Mouse (Mus musculus) MN1 (cell line): ENCODE results near the gene Fam104a.

Source experiments
- DNase-seq: peaks from one replicate; pipeline ENCODE4 v3.0.0-alpha.2; 2016; ENCODE audit warnings: low spot score

Fam104a gene

DNA sequence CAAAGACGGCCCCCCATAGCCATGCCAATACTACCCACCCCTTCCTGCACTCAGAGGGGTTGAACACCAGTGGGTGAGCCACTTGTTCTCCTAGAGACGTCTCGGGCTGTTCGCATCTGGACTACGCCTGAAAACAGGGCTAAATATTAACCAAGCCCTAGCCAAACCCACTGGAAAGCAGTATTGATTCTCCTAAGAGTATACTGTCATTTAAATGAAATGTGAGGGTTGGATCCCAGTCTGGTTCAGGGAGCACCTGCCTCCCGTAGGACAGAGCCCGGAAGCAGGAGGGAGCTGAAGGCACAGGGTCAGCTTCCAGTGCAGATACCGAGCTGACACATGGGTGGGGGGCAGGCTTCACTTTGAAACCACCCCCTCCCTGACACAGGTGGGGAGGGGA, 52.1 kb downstream of the Fam104a start:
- no peak for DNase-seq

GRCm38 (mm10) chr11:113631302-113631701, 52.7 kb downstream of the Fam104a start:
- no peak for DNase-seq

DNA sequence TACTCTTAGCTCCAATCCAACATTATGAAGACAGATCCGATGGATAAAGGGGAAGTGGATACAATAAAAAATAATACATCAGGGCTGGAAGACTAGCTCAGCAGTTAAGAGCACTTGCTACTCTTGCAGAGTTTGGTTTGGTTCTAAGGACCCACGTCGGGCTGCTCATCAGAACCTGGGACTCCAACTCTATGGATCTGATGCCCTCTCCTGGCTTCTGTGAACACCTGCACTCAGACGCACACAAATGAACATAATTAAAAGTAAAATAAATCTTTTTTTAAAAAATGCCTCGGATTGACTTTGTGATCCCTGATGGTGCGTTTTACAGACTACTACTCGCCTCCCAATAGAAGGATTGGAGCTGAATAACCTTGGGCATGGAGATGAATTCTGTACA, 53.3 kb downstream of the Fam104a start:
- DNase-seq = no peak

GRCm38 (mm10) chr11:113627785-113628184, 56.2 kb downstream of the Fam104a start:
- no peak for DNase-seq

DNA sequence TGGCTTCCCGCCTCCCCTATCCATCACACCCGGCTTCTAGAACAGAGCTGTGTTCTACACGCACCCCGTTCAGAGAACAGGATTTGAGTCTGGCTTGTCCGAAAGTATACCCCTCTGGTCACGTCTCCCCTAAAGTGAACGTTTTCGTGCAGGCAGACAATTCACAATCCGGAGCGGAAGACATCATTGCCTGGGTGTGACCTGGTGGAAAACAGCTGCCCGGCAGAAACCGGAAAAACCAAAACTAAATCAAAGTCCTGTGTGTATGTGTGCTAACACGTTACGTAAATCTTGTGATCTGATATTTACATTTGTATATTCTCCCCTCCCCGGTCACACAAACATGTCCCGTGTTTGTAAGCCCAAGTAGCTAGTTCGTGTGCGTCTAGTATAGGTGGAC, 58.5 kb downstream of the Fam104a start:
- no peak for DNase-seq

DNA sequence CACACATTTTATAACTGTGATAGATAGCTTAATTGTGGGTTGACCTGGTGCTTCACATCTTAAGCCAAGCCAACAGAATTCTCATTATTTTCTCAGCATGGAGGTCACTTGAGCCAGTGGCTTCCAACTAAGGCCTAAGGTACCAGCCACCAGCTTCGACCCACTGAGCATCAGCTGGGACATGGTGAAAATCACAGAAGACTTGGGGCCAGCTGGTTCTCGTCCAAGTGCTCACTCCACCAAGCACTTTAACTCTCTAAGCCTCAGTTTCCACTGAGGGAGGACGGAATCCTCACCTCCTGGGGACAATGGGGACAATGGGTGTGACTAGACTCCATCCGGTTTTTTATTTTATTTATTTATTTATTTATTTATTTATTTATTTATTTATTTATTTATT, 61.9 kb downstream of the Fam104a start:
- DNase-seq = no peak

DNA sequence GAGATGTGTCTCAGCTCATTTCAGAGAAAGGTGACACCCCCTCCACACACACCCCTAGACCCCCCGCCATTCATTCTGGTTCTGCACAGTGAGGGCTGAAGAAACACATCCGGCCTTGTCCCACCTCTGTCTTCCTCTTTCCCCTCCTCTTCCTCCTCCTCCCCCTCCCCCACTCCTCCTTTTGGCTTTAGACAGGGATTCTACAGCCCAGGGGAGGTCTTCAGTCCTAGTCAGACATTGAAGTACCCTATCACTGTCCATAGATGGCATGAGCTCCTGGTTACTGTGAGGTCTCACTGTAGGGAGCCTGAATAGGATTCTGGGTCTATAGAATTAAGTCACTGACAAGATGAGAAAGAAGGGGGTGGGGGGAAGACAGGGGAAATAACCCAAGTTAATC, 63.0 kb downstream of the Fam104a start:
- no peak for DNase-seq

GRCm38 (mm10) chr11:113619420-113620080, 64.4 kb downstream of the Fam104a start:
- no peak for DNase-seq

DNA sequence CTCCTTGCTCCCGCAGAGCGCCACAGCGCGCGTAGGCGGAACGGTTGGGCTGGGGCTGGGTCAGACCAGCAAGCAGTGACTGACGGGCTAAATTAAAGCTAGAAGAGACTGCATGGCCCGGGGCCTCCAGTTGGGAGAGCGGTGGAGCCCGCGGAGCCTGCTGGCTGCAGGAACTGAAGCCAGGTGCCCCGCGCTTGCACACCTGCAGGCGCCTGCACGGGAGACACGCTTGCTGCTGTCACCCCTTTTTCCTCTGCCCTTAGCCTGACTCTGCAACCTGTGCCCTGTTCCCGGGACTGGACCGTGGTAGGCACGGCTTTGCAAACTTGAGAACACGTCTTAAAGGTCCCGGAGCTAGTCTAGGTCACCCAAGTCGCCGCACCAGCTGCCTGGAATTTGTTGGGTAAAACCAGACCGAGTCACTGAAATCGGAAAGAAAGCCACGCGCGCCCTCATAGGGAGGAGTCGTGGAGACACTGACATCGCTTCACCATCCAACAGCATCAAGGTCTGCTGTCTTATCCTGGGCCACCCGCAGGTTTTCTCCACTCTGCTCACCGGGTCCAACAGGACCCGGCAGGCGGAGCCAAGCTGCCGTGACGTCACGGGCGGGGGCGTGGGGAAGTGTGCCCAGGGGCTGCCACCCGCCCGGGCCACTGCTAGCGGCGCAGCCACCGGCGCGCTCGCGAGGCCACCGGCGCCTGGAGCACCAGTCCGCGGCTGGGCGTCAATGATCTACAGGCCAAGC, 65.1 kb downstream of the Fam104a start, which contains the start of gene Sstr2:
TSS of gene Sstr2 (plus strand) at position 671 of the 748 bp plus-strand sequence.
- peak; percentile 81 for DNase-seq

GRCm38 (mm10) chr11:113618303-113618671, 65.7 kb downstream of the Fam104a start:
- DNase-seq = no peak

- peak; percentile 44 for DNase-seq
Measured at GRCm38 (mm10) chr11:113617132-113617911, 66.6 kb downstream of the Fam104a start.

DNA sequence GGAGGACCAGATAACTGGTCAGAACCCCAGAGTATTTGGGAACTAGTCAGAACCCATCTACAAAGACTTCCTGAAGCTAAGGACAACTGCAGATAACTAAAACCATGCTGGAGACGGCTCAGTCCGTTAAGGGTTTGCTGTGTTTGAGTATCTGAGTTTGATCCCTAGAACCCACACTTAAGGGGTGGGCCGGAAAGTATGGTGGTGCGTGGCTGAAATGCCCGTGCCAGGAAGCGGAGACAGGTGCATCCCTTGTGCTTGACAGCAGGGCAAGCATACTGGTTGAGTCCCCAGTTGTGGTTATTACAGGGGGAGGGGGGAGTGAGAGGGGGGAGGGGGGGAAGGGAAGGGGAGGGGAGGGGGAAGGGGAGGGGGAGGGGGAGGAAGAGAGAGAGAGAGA, 69.5 kb downstream of the Fam104a start:
- DNase-seq = no peak

DNA sequence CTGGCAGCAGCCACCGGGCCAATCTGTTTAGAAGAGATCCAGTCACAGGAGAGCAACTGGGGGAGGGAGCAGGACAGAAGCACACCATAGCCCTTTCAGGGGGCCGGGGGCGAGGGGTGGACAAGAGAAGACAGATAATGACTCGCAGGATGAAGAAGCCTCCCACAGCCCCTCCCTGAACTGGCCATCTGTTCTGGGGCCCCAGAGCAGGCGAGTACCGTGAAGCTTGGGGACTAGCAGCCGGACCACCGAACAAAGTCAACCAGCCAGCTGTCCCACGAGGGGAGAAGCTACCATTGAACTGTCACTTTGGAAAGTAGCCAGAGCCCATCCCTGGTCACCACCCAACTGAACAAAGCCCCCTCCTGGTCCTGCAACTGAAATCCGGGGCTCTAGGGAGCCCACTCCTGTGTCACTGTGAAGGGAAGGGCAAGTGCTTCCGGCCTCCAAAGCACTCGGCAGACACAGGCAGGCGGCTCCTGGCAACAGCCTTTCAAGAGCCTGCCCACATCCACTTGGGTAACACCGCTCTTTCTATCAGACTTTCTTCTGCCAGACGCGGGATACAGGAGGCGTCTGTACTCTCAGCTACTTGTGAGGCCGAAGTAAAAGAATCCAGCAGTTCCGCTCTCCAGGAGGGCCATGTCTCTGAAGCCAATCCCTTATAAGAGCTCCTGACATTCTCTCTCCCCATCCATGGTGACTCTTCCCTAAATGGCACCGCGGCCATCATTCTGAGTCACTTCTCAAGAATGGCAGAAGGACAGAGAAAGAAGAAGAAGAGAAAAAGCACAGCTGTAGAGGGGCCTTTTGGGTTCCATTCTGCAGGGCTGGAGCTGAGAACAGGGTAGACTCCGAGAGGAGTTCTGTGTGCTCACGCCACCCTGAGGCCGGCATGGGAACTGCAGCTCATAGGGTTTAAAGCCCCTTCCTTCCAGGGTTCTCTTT, 72.0 kb downstream of the Fam104a start:
- DNase-seq = peak; percentile 80
